Mouse (Mus musculus): ENCODE data around the gene H2-M10.4. TPM values are rescaled to one million over a fixed set of nuclear protein-coding genes. Genes with fewer than 3 reads are reported as not detected.
A peak's percentile ranks its signal among the peaks of the same experiment; 100 is the strongest.

The H2-M10.4 gene
- polyA plus RNA-seq, 1 experiment, result not detected

DNA sequence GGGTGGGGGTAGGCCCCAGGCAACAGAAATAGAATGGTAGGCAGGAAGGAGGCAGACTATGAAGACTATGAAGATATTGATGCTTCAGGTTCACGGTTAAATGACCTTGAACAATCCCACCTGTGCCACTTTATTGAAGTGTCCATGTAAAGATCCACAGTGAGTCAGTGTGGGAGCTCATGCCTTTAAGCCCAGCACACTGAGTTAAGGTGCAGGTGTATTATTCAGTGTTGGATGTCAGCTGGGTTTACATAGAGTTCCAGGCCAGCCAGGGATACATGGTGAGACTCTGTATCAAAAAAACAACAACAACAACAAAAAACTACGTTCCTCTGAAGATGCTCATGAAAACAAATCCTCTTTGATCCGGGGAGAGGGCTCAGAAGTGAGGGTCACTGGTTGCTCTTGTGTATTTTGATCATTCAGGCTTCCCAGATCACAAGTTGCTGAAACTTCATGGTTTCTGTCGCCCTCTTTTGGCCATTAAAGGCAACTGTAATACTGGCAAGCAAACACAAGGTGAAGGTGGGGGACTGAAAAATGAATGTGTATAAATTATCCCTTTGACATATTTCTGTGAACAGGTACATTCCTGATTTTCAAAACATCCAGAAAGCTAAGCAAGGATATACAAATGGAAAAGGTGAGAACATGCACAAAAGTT, 43.9 kb downstream of the H2-M10.4 start:
- Histone ChIP-seq H3K4me3 (ENCODE audit: control insufficient read depth, low read depth, low read length) (no peak overlapping the region), H3K4me1 (ENCODE audit: control insufficient read depth, insufficient read depth, low read length) (no peaks in the 10 kb centered on the region), H3K36me3 (ENCODE audit: control insufficient read depth, insufficient read depth, low read length) (no peaks in the 10 kb centered on the region), H3K27ac (ENCODE audit: control insufficient read depth, insufficient read depth, low read depth, low read length) (no peak overlapping the region), H3K27me3 (ENCODE audit: control insufficient read depth, insufficient read depth, low read length) (no peaks in the 10 kb centered on the region)
- TF ChIP-seq POLR2A (IDR thresholded peaks at IDR 0.05; ENCODE audit: control insufficient read depth, low read depth, low read length) (no peak), CTCF (IDR thresholded peaks at IDR 0.05; ENCODE audit: control insufficient read depth, insufficient read depth, insufficient replicate concordance, low read depth, low read length) (peak; percentile 20; the same call in 1 of the 2 replicates)

DNA sequence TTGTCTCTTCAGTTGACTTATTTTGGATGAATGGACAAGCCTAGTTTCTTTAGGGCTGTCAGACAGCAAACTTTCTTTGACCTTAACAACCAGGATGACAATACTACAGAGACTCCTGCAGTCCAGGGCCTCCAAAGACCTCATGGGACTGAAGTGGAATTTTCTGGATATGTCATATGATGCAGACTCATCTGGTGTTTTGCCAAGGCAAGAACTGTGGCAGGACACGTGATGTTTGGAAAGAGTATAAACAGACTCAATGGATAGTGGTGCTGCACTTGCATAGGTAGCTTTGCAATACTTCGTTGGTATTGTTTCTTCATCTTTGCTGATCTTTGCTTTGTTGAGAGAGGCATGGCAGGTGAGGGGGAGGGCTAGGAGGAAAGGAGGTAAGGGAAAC, 44.7 kb downstream of the H2-M10.4 start:
- H3K27ac ChIP-seq (ENCODE audit: control insufficient read depth, insufficient read depth, low read depth, low read length), result no peak overlapping the region
- TF ChIP-seq CTCF (IDR thresholded peaks at IDR 0.05; ENCODE audit: control insufficient read depth, insufficient read depth, insufficient replicate concordance, low read depth, low read length) (no peak), POLR2A (IDR thresholded peaks at IDR 0.05; ENCODE audit: control insufficient read depth, low read depth, low read length) (no peak)
- H3K4me1 ChIP-seq (ENCODE audit: control insufficient read depth, insufficient read depth, low read length), result no peaks in the 10 kb centered on the region
- no peak overlapping the region for H3K4me3 ChIP-seq (ENCODE audit: control insufficient read depth, low read depth, low read length)
- no peaks in the 10 kb centered on the region for H3K36me3 ChIP-seq (ENCODE audit: control insufficient read depth, insufficient read depth, low read length)
- no peaks in the 10 kb centered on the region for H3K27me3 ChIP-seq (ENCODE audit: control insufficient read depth, insufficient read depth, low read length)

DNA sequence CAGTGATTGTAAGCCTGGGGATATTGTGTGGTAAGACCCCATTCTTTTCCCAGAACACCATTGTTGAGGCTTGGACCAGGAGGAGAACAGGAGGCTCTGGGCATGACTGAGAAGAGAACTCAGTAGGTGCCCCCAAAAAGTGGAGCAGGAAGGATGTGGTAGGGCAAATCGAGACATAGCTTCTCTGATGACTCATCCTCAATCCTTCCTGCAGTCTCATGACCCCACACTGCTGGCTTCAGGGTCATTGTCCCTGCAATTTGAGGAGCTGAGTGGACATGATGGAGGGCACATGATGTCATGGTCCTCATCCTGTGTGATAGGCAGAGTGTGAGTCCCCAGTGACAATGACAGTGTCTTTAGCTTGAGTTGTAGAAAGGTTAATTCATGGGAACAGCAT, 46.7 kb downstream of the H2-M10.4 start:
- H3K27ac ChIP-seq (ENCODE audit: control insufficient read depth, insufficient read depth, low read depth, low read length), result no peak overlapping the region
- H3K4me3 ChIP-seq (ENCODE audit: control insufficient read depth, low read depth, low read length), result no peak overlapping the region
- no peak for TF ChIP-seq POLR2A (IDR thresholded peaks at IDR 0.05; ENCODE audit: control insufficient read depth, low read depth, low read length)
- TF ChIP-seq CTCF (IDR thresholded peaks at IDR 0.05; ENCODE audit: control insufficient read depth, insufficient read depth, insufficient replicate concordance, low read depth, low read length), result no peak
- H3K4me1 ChIP-seq (ENCODE audit: control insufficient read depth, insufficient read depth, low read length), result no peaks in the 10 kb centered on the region
- H3K27me3 ChIP-seq (ENCODE audit: control insufficient read depth, insufficient read depth, low read length), result no peaks in the 10 kb centered on the region
- no peaks in the 10 kb centered on the region for H3K36me3 ChIP-seq (ENCODE audit: control insufficient read depth, insufficient read depth, low read length)

DNA sequence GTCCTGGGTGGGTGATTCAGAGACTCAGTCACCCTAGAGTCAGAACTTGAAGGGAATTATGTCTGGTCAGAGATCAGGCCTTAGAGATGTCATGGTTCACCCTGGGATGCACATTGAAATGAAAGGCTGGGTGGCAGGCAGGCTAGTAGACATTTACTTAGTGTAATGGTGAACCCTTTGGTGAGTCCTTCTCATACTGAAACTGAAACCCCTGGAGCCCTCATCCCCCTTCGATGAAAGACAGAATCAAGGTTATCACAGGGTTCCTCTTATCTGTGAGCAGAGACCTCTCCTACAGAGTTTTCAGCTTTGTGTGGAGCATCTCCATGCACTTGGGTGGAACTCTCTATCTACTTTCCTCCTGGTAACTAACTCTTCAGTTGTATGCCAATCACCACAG, 47.8 kb downstream of the H2-M10.4 start:
- H3K4me3 ChIP-seq (ENCODE audit: control insufficient read depth, low read depth, low read length), result no peak overlapping the region
- no peaks in the 10 kb centered on the region for H3K27me3 ChIP-seq (ENCODE audit: control insufficient read depth, insufficient read depth, low read length)
- no peaks in the 10 kb centered on the region for H3K36me3 ChIP-seq (ENCODE audit: control insufficient read depth, insufficient read depth, low read length)
- no peak overlapping the region for H3K27ac ChIP-seq (ENCODE audit: control insufficient read depth, insufficient read depth, low read depth, low read length)
- TF ChIP-seq POLR2A (IDR thresholded peaks at IDR 0.05; ENCODE audit: control insufficient read depth, low read depth, low read length), result no peak
- no peak for TF ChIP-seq CTCF (IDR thresholded peaks at IDR 0.05; ENCODE audit: control insufficient read depth, insufficient read depth, insufficient replicate concordance, low read depth, low read length)
- no peaks in the 10 kb centered on the region for H3K4me1 ChIP-seq (ENCODE audit: control insufficient read depth, insufficient read depth, low read length)

Other genes with a start within 250 kb of the H2-M10.4 start
- 82.5 and 90.8 TPM in 2 replicates for gene Rpp21, start 204.3 kb downstream of the H2-M10.4 start, polyA plus RNA-seq (2012; rRNA removed)
- 44.3 and 45.4 TPM in 2 replicates for gene Trim39, start 190.1 kb downstream of the H2-M10.4 start, polyA plus RNA-seq (2012; rRNA removed)
- gene H2-M10.2, start 175.8 kb downstream of the H2-M10.4 start, polyA plus RNA-seq (2012; rRNA removed), result 0.12 TPM in 1 of 2 replicates, not detected in the other
- not detected in 2 replicates for gene H2-M10.1, start 136.2 kb downstream of the H2-M10.4 start, polyA plus RNA-seq (2012; rRNA removed)
- gene H2-M10.3, start 93.9 kb downstream of the H2-M10.4 start, polyA plus RNA-seq (2012; rRNA removed), result 0.12 and 0.16 TPM in 2 replicates
- not detected in 2 replicates for gene H2-M11, start 84.7 kb upstream of the H2-M10.4 start, polyA plus RNA-seq (2012; rRNA removed)
- not detected in 2 replicates for gene H2-M9, start 180.3 kb upstream of the H2-M10.4 start, polyA plus RNA-seq (2012; rRNA removed)
- gene H2-M1, start 209.9 kb upstream of the H2-M10.4 start, polyA plus RNA-seq (2012; rRNA removed), result 0.10 TPM in 1 of 2 replicates, not detected in the other

All from testis, adult 2 months (tissue).